Mouse (Mus musculus) cerebellum, postnatal 36 days (tissue): ENCODE results near the gene Dnah3.

Source experiments
- DNase-seq, 2 experiments: peaks; one replicate each; pipeline ENCODE4 v3.0.0; 2021 to 2022; ENCODE audit warnings: mixed read lengths in 2 of 2

Gene Dnah3

GRCm38 (mm10) chr7:120050447-120050846 is 44.6 kb downstream of the Dnah3 start:
- DNase-seq: no peak

- no peak for DNase-seq
Observed at GRCm38 (mm10) chr7:120043990-120044389, 51.1 kb downstream of the Dnah3 start.

GRCm38 (mm10) chr7:120036422-120036821 is 58.7 kb downstream of the Dnah3 start:
- DNase-seq: no peak

- DNase-seq: no peak
Observed at GRCm38 (mm10) chr7:120034996-120035395, 60.1 kb downstream of the Dnah3 start.

- no peak for DNase-seq
Observed at GRCm38 (mm10) chr7:120034566-120034965, 60.5 kb downstream of the Dnah3 start.

GRCm38 (mm10) chr7:120028669-120029068 is 66.4 kb downstream of the Dnah3 start:
- no peak for DNase-seq

- no peak for DNase-seq
Observed at GRCm38 (mm10) chr7:119997066-119997465, 98.0 kb downstream of the Dnah3 start.

GRCm38 (mm10) chr7:119985279-119985912 is 109.7 kb downstream of the Dnah3 start:
- DNase-seq: peak; percentile 9 to 29

- no peak for DNase-seq
Observed at GRCm38 (mm10) chr7:119980170-119980569, 114.9 kb downstream of the Dnah3 start.

- no peak for DNase-seq
Observed at GRCm38 (mm10) chr7:119978576-119978975, 116.5 kb downstream of the Dnah3 start.

GRCm38 (mm10) chr7:119977574-119977973 is 117.5 kb downstream of the Dnah3 start:
- no peak for DNase-seq

- peak; percentile 62 to 70 for DNase-seq
Observed at GRCm38 (mm10) chr7:119976256-119976655, 118.8 kb downstream of the Dnah3 start.

GRCm38 (mm10) chr7:119974214-119974613 is 120.9 kb downstream of the Dnah3 start:
- DNase-seq: no peak

- no peak for DNase-seq
Observed at GRCm38 (mm10) chr7:119969320-119969719, 125.8 kb downstream of the Dnah3 start.

GRCm38 (mm10) chr7:119965651-119966395 is 129.3 kb downstream of the Dnah3 start:
- no peak for DNase-seq

GRCm38 (mm10) chr7:119965205-119965604 is 129.9 kb downstream of the Dnah3 start:
- no peak for DNase-seq

- DNase-seq: no peak
Observed at GRCm38 (mm10) chr7:119961107-119961506, 134.0 kb downstream of the Dnah3 start.

- DNase-seq: no peak
Observed at GRCm38 (mm10) chr7:119960546-119960945, 134.5 kb downstream of the Dnah3 start.

- DNase-seq: no peak
Observed at GRCm38 (mm10) chr7:119960006-119960405, 135.1 kb downstream of the Dnah3 start.

- DNase-seq: no peak
Observed at GRCm38 (mm10) chr7:119959491-119959890, 135.6 kb downstream of the Dnah3 start.

- DNase-seq: no peak
Observed at GRCm38 (mm10) chr7:119959091-119959490, 136.0 kb downstream of the Dnah3 start.

- no peak for DNase-seq
Observed at GRCm38 (mm10) chr7:119957421-119957820, 137.7 kb downstream of the Dnah3 start.

- DNase-seq: no peak
Observed at GRCm38 (mm10) chr7:119954047-119954446, 141.0 kb downstream of the Dnah3 start.

GRCm38 (mm10) chr7:119941569-119941968 is 153.5 kb downstream of the Dnah3 start:
- no peak for DNase-seq
